Mouse (Mus musculus) lung, adult 2 months (tissue): ENCODE data around the gene Insc.

Experiments
- CTCF ChIP-seq: fragments of 200-500 bp; IDR thresholded peaks from 2 replicates; pipeline ENCODE4 v1.5.1; 2011; ENCODE audit warnings: mild to moderate bottlenecking, low read length, control low read depth; ENCODE audit not compliant: insufficient read depth
- POLR2A ChIP-seq: fragments of 200-500 bp; IDR thresholded peaks from 2 replicates; pipeline ENCODE4 v1.6.1; 2011; ENCODE audit warnings: low read depth, mild to moderate bottlenecking, control low read depth, low read length, borderline replicate concordance; ENCODE audit errors: extremely low read depth

DNA sequence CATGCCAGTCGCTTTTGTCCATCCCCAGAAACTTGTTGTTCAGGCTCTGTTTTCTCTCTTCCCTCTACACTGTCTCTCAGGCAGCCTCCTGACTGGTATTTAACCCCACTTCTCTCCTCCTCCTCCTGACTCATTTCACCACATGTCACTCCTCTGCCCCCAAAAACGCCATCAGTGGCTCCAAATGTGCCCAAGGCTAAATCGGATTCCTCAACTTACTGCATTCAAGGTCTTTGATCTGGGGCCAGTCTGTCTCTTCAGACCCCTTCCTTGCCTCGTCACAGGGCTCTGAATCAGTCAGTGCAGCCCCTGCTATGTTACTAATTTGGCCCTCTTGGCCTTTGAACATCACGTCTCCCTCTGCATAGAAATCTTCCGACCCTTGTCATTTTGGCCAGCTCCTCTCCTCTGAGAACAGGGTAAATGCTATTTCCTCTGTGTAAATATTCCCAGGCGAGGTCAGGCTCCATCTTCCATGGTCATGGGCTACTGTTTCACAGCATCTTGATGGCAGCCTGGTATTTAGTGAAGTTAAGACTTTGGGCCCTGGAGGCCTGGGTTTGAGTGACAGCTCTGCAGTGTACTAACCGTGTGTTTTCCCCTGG, 35.7 kb downstream of the Insc start:
- TF ChIP-seq CTCF (no peak), POLR2A (no peak)
